Mouse (Mus musculus) lung, postnatal 0 days (tissue): ENCODE results near the gene Psme4.

ENCODE experiments used
- CTCF ChIP-seq: IDR thresholded peaks from 2 replicates; pipeline ENCODE4 v1.5.1; 2016; ENCODE audit warnings: antibody characterized with exemption, mild to moderate bottlenecking
- EP300 ChIP-seq: IDR thresholded peaks from 2 replicates; pipeline ENCODE4 v1.6.1; 2016; ENCODE audit warnings: antibody characterized with exemption, mild to moderate bottlenecking, control low read depth

GRCm38 (mm10) chr11:30730721-30731120, 40.8 kb upstream of the Psme4 start:
- TF ChIP-seq CTCF: no peak
- no peak for TF ChIP-seq EP300
